Mouse (Mus musculus) C2C12 (cell line): ENCODE measurements around the gene Gm45213.

Experiments
- CEBPB ChIP-seq: IDR thresholded peaks from one replicate; pipeline ENCODE4 v1.6.1; 2011; ENCODE audit warnings: low read depth, mild to moderate bottlenecking, control low read depth, moderate library complexity
- CTCF ChIP-seq: IDR thresholded peaks from one replicate; pipeline ENCODE4 v1.5.1; 2011; ENCODE audit not compliant: control insufficient read depth, insufficient read depth, insufficient read length
- MAX ChIP-seq: IDR thresholded peaks from one replicate; pipeline ENCODE4 v1.6.1; 2011; ENCODE audit warnings: mild to moderate bottlenecking, control low read depth
- MYOD1 ChIP-seq: IDR thresholded peaks from one replicate; pipeline ENCODE4 v1.6.1; 2011; ENCODE audit warnings: low read depth; ENCODE audit not compliant: control insufficient read depth, insufficient read length
- MYOG ChIP-seq: IDR thresholded peaks from one replicate; pipeline ENCODE4 v1.6.1; 2011; ENCODE audit not compliant: control insufficient read depth, insufficient read length; ENCODE audit errors: extremely low read depth
- USF1 ChIP-seq: IDR thresholded peaks from one replicate; pipeline ENCODE4 v1.6.1; 2011; ENCODE audit warnings: low read depth, mild to moderate bottlenecking, control low read depth, moderate library complexity

DNA sequence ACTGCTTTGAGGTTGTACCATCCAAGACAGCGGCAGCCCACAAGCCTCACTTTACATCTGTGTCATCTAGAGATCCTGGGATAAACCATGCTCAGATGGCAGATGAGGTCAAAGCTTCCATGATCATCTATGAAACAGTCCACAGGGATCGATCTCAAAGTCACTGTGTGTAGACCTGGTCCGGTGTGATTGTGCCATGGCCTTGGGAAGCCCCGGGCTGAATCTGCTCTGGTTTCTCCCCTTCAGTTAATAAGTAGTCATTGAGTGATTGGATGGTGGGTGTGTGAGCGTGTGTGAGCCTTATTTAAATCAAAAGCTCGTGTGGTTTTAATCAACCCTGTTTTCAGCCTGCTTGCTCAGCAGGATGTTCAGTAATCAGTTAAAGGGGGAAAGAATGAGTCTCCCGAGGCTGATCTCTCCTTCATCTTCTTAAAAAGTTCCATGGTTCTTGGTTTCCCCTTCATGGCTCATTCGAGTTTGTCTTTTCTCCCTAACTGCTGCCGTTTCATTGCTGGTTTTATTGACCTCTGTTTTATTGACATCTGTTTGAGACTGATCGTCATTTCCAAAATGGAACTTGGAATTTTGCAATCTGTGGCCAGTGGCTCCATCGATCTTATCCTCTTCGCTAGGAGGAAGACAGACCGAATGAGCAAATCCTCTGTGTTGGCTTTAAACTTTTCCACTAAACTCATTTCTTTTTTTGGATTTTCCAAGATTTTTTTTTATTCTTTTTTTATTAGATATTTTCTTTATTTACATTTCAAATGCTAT lies 39.4 kb upstream of the Gm45213 start:
- TF ChIP-seq CTCF (no peak), MAX (no peak), USF1 (no peak), CEBPB (no peak), MYOG (no peak), MYOD1 (no peak)
